Mouse (Mus musculus) layer of hippocampus, postnatal 25 days (tissue): Measurements from ENCODE around the gene Limk2. TPM values are rescaled to one million over a fixed set of nuclear protein-coding genes. Genes with fewer than 3 reads are reported as not detected.

Source experiments
- DNase-seq, 2 experiments: peaks; one replicate each; pipeline ENCODE4 v3.0.0; 2022; ENCODE audit warnings: mixed read lengths in 2 of 2, low spot score in 1 of 2; ENCODE audit errors: extremely low spot score in 1 of 2
- total RNA-seq, 2 experiments: library from RNA; stranded (reverse); gene quantifications; 2 replicates each; pipeline ENCODE4 v1.2.3; 2021

Gene Limk2
- total RNA-seq, 2 experiments from 2014 or later, result 83.1 to 104 TPM

GRCm38 (mm10) chr11:3310789-3311585 lies 98.0 kb downstream of the Limk2 start:
- no peak for DNase-seq

- no peak for DNase-seq
Observed at GRCm38 (mm10) chr11:3309884-3310283, 99.1 kb downstream of the Limk2 start.

- DNase-seq, result no peak
Observed at GRCm38 (mm10) chr11:3307875-3308274, 101.1 kb downstream of the Limk2 start.

GRCm38 (mm10) chr11:3305821-3306220 lies 103.2 kb downstream of the Limk2 start:
- DNase-seq, result no peak

GRCm38 (mm10) chr11:3302792-3303191 lies 106.2 kb downstream of the Limk2 start:
- DNase-seq, result no peak

GRCm38 (mm10) chr11:3302385-3302784 lies 106.6 kb downstream of the Limk2 start:
- no peak for DNase-seq

- DNase-seq, result no peak
Observed at GRCm38 (mm10) chr11:3301075-3301474, 107.9 kb downstream of the Limk2 start.

- DNase-seq, result no peak
Observed at GRCm38 (mm10) chr11:3298813-3299185, 110.2 kb downstream of the Limk2 start.

GRCm38 (mm10) chr11:3297871-3298812 lies 110.8 kb downstream of the Limk2 start:
- no peak for DNase-seq

- no peak for DNase-seq
Observed at GRCm38 (mm10) chr11:3296056-3296455, 112.9 kb downstream of the Limk2 start.

GRCm38 (mm10) chr11:3294641-3295040 lies 114.3 kb downstream of the Limk2 start:
- no peak for DNase-seq

Other genes starting within 250 kb of the Limk2 start
- gene Sfi1, start 215.7 kb downstream of the Limk2 start, total RNA-seq, result 10 to 100 TPM; 42.1 to 81.8 TPM
- gene Eif4enif1, start 206.8 kb downstream of the Limk2 start, total RNA-seq, result 10 to 100 TPM; 60.3 to 69.2 TPM
- 100 to 1,000 TPM in 1 of 2 experiments, 10 to 100 TPM in 1; 99.2 to 104 TPM for gene Drg1, start 142.8 kb downstream of the Limk2 start, total RNA-seq
- gene Patz1, start 120.3 kb downstream of the Limk2 start, total RNA-seq, result 10 to 100 TPM; 53.4 to 56.4 TPM
- gene Pik3ip1, start 78.8 kb downstream of the Limk2 start, total RNA-seq, result 10 to 100 TPM; 29.1 to 38.2 TPM
- gene Rnf185, start 43.2 kb upstream of the Limk2 start, total RNA-seq, result 10 to 100 TPM; 25.2 to 28.0 TPM
- 1 to 10 TPM; 1.9 to 2.1 TPM for gene Pla2g3, start 79.1 kb upstream of the Limk2 start, total RNA-seq
- 10 to 100 TPM; 76.9 to 78.3 TPM for gene Inpp5j, start 95.6 kb upstream of the Limk2 start, total RNA-seq
- gene Selenom, start 105.5 kb upstream of the Limk2 start, total RNA-seq, result 100 to 1,000 TPM; 204 to 221 TPM
- gene Smtn, start 131.4 kb upstream of the Limk2 start, total RNA-seq, result 1 to 10 TPM; 8.8 to 8.9 TPM
- 10 to 100 TPM; 33.2 to 43.9 TPM for gene Morc2a, start 240.0 kb upstream of the Limk2 start, total RNA-seq